Mouse (Mus musculus) testis, adult 2 months (tissue): ENCODE results near the gene Phf21a. TPM values are rescaled to one million over a fixed set of nuclear protein-coding genes. Genes with fewer than 3 reads are reported as not detected.

Source experiments
- H3K27ac ChIP-seq: fragments of 200-500 bp; 2 replicates; pipeline ENCODE4 v1.5.1; 2012; ENCODE audit warnings: low read depth, low read length; ENCODE audit not compliant: control insufficient read depth, insufficient read depth
- H3K27me3 ChIP-seq: fragments of 200-500 bp; 2 replicates; pipeline ENCODE4 v1.6.1; 2012; ENCODE audit warnings: mild to moderate bottlenecking, low read length, moderate library complexity; ENCODE audit not compliant: control insufficient read depth, insufficient read depth
- H3K36me3 ChIP-seq: fragments of 200-500 bp; 2 replicates; pipeline ENCODE4 v1.6.1; 2012; ENCODE audit warnings: mild to moderate bottlenecking, low read length; ENCODE audit not compliant: control insufficient read depth, insufficient read depth
- H3K4me1 ChIP-seq: fragments of 200-500 bp; 2 replicates; pipeline ENCODE4 v1.6.1; 2012; ENCODE audit warnings: low read length; ENCODE audit not compliant: control insufficient read depth, insufficient read depth
- H3K4me3 ChIP-seq: fragments of 200-500 bp; 2 replicates; pipeline ENCODE4 v1.5.1; 2012; ENCODE audit warnings: low read depth, mild to moderate bottlenecking, low read length, moderate library complexity, mixed read lengths; ENCODE audit not compliant: control insufficient read depth
- CTCF ChIP-seq: fragments of 200-500 bp; IDR thresholded peaks from 2 replicates; pipeline ENCODE4 v1.5.1; 2012; ENCODE audit warnings: low read depth, mild to moderate bottlenecking, inconsistent platforms, low read length, moderate library complexity; ENCODE audit not compliant: control insufficient read depth, insufficient read depth, insufficient replicate concordance
- POLR2A ChIP-seq: fragments of 200-500 bp; IDR thresholded peaks from 2 replicates; pipeline ENCODE4 v1.6.1; 2012; ENCODE audit warnings: low read depth, mild to moderate bottlenecking, inconsistent platforms, low read length, moderate library complexity; ENCODE audit not compliant: control insufficient read depth
- polyA plus RNA-seq: library from polyadenylated mRNA; depleted of rRNA; stranded (reverse); fragments of >200 nt; gene quantifications from 2 replicates; pipeline ENCODE4 v1.2.3, GENCODE M21; 2012

Gene Phf21a
- polyA plus RNA-seq, 1 experiment, result 78.4 TPM

DNA sequence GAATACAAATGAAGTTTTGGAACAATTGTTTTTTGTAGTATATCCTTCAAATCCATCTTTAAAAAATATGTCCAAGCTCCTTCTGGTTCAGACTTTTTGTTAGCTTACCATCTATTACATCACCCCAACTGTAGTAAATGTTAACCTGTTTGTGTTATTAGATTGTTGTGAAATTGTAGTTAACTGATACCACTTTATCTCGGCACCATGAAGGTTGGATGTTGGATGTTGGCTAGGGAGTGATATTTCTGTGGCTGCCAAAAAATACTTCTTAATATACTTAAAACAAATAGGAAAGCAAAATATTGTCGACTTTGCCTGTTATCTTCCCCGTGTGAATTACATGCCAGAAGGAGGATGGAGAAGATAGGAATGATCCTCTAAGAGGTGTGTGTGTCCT is 184.9 kb downstream of the Phf21a start:
- H3K36me3 ChIP-seq, result no peaks in the 10 kb centered on the region
- H3K27me3 ChIP-seq, result no peaks in the 10 kb centered on the region
- no peaks in the 10 kb centered on the region for H3K4me1 ChIP-seq
- H3K27ac ChIP-seq, result no peak overlapping the region
- TF ChIP-seq POLR2A, result no peak
- TF ChIP-seq CTCF, result no peak
- no peak overlapping the region for H3K4me3 ChIP-seq

DNA sequence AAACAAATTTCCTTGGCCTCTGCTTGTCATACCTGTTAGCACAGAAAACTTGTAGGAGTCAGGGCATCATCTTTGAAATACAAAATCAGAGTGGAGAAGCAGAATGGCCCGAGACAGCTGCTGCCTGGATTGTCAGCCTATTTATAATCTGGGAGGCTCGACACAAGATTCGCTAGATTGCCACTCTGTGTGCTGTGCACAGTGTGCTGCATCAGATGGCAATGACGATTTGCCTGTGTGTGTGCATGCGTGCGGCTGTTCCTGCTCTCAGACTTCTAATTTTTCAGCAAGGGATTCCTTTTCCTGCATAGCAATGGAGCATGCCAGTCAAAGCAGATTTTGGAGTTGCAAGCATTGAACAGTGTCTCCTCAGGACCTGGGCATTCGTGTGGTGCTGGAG is 185.7 kb downstream of the Phf21a start:
- H3K4me1 ChIP-seq, result no peaks in the 10 kb centered on the region
- TF ChIP-seq CTCF, result no peak
- TF ChIP-seq POLR2A, result no peak
- no peaks in the 10 kb centered on the region for H3K36me3 ChIP-seq
- H3K4me3 ChIP-seq, result no peak overlapping the region
- H3K27ac ChIP-seq, result no peak overlapping the region
- H3K27me3 ChIP-seq, result no peaks in the 10 kb centered on the region

GRCm38 (mm10) chr2:92279398-92279797 is 186.5 kb downstream of the Phf21a start:
- Histone ChIP-seq H3K4me1 (no peaks in the 10 kb centered on the region), H3K36me3 (no peaks in the 10 kb centered on the region), H3K27ac (no peak overlapping the region), H3K4me3 (no peak overlapping the region), H3K27me3 (no peaks in the 10 kb centered on the region)
- TF ChIP-seq CTCF, result no peak
- TF ChIP-seq POLR2A, result no peak

DNA sequence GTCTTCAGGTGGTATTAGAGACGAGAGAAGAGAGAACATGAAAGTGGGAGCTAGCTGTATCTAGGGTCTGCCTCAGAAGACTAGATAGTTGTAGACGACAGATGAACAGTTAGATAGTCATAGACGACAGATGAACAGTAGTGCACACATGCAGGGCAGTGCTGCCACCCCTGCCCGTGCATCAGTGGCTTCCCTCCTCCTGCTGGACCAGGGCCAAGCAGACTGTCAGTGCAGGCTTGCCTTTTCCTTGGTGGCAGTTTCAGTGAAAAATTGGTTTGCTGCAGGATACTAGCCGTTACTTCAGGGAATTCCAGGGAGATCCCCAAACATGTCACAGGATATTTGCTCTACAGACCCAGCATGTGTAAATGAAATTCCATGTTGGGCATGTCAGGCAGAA is 192.7 kb downstream of the Phf21a start:
- Histone ChIP-seq H3K27me3 (no peaks in the 10 kb centered on the region), H3K27ac (no peak overlapping the region), H3K4me3 (no peak overlapping the region), H3K36me3 (no peaks in the 10 kb centered on the region), H3K4me1 (no peaks in the 10 kb centered on the region)
- TF ChIP-seq CTCF, result no peak
- no peak for TF ChIP-seq POLR2A

- TF ChIP-seq POLR2A (no peak), CTCF (no peak)
- Histone ChIP-seq H3K27me3 (no peaks in the 10 kb centered on the region), H3K4me3 (no peak overlapping the region), H3K4me1 (no peaks in the 10 kb centered on the region), H3K27ac (no peak overlapping the region), H3K36me3 (no peaks in the 10 kb centered on the region)
Observed at GRCm38 (mm10) chr2:92289335-92289734, 196.4 kb downstream of the Phf21a start.

DNA sequence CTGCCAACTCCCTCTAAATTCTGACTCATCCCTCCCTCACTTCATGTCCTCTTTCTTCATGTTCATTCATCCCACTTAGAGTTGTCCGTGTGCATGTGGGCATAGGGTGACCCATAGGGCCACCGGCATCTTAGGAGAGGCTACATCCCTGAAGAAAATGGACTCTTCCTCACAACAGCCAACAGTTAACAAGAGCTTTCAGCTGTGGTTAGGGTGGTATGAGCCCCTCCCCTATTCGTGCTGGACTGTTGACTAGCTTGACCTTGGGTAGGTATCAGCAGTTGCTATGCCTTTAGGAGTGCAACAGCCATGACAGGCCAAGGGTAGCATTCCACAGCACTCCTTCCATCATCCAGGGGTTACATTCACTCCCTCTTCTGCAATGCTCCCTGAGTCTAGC is 198.6 kb downstream of the Phf21a start:
- Histone ChIP-seq H3K36me3 (no peaks in the 10 kb centered on the region), H3K27ac (no peak overlapping the region), H3K4me3 (no peak overlapping the region), H3K4me1 (no peaks in the 10 kb centered on the region), H3K27me3 (no peaks in the 10 kb centered on the region)
- no peak for TF ChIP-seq POLR2A
- TF ChIP-seq CTCF, result no peak

- no peak overlapping the region for H3K27ac ChIP-seq
Observed at GRCm38 (mm10) chr2:92296402-92296801, 203.5 kb downstream of the Phf21a start.

DNA sequence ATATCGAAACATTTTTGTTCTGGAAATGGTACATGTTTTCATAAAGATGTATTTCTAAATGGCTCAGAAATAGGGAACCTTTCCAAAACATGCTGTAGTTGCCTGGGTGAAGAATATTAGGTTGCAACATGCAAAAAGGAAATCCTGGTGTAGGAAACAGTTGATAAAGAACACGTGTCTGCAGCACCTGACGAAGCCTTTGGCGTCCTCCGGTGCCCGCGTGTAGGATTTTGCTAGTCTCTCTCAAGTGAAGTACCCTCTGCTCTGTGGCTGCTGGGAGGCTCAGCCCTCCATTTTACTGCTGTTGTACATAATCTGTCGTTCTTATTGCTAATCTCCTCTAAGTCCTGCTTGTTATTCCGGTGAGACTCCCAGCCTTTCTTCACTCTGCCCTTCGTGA is 207.0 kb downstream of the Phf21a start:
- no peaks in the 10 kb centered on the region for H3K4me1 ChIP-seq
- no peaks in the 10 kb centered on the region for H3K36me3 ChIP-seq
- TF ChIP-seq CTCF (no peak), POLR2A (no peak)
- no peak overlapping the region for H3K4me3 ChIP-seq
- H3K27me3 ChIP-seq, result no peaks in the 10 kb centered on the region
- no peak overlapping the region for H3K27ac ChIP-seq

More at GRCm38 (mm10) chr2:92296402-92296801, 203.5 kb downstream of the Phf21a start:
- Histone ChIP-seq H3K36me3 (no peaks in the 10 kb centered on the region), H3K27me3 (no peaks in the 10 kb centered on the region), H3K4me3 (no peak overlapping the region), H3K4me1 (no peaks in the 10 kb centered on the region)
- no peak for TF ChIP-seq POLR2A
- peak; percentile 23; the same call in 1 of the 2 replicates for TF ChIP-seq CTCF
